Mouse (Mus musculus) G1E (cell line): ENCODE results near the gene Fam187b.

Experiments
- CTCF ChIP-seq: IDR thresholded peaks from 2 replicates; pipeline ENCODE4 v1.5.1; 2012; ENCODE audit warnings: low read depth, low read length, inconsistent platforms, mixed read lengths
- TAL1 ChIP-seq: conservative IDR thresholded peaks from 2 replicates; pipeline ENCODE4 v1.6.1; 2012; ENCODE audit warnings: low read depth, low read length, inconsistent platforms, mixed read lengths

DNA sequence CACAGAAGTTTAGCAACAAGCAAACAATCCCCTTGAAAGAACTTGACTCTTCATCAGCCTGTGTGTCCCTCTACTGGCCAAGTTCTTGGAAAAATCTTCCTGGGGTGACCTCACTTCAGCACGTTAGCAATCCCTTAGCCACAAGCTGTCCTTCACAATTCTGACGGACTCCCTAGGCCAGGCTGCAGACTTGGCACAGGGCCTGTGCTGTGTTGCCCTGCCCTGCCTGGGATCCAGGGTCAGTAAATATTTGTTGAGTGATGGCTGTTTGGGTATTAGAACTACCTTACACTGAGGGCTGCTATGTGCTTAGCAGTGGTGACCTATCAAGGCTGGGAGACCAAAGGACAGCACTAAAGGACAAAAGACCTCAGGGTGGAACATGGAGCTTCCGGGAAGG is 19.6 kb upstream of the Fam187b start:
- TF ChIP-seq CTCF (no peak), TAL1 (no peak)
